Mouse (Mus musculus): ENCODE measurements around the gene Rab27a. TPM values are rescaled to one million over a fixed set of nuclear protein-coding genes. Genes with fewer than 3 reads are reported as not detected.

The Rab27a gene
- total and polyA plus RNA-seq, 2 experiments from 2014 or later, result 1.7 to 4.0 TPM

GRCm38 (mm10) chr9:73031421-73031820, 13.2 kb upstream of the Rab27a start:
- 61% methylated on average over 4 of the region's 4 CpGs for WGBS
- no peak for DNase-seq (ENCODE audit: low spot score)
- Histone ChIP-seq H3K9ac (replicated peaks; ENCODE audit: low read depth, low read length) (no peak overlapping the region), H3K4me3 (ENCODE audit: low read depth, low read length) (no peak overlapping the region), H3K9me3 (replicated peaks; ENCODE audit: control insufficient read depth, low read length) (no peaks in the 10 kb centered on the region; the same call in 1 of the 2 replicates), H3K36me3 (replicated peaks; ENCODE audit: control insufficient read depth, insufficient read depth, low read length) (peaks cover 41% of the 10 kb centered on the region), H3K27ac (ENCODE audit: low read depth) (no peak overlapping the region), H3K4me1 (ENCODE audit: control insufficient read depth, insufficient read depth) (no peaks in the 10 kb centered on the region), H3K27me3 (ENCODE audit: control insufficient read depth, insufficient read depth, low read length) (no peaks in the 10 kb centered on the region), H3K4me2 (ENCODE audit: low read depth, low read length) (no peak overlapping the region)
- ATAC-seq (ENCODE audit: insufficient read depth, low read depth), result no peak
- no peak for TF ChIP-seq CTCF (IDR thresholded peaks at IDR 0.05; ENCODE audit: low read depth)
- TF ChIP-seq EP300 (IDR thresholded peaks at IDR 0.05; ENCODE audit: low read depth), result no peak

- Histone ChIP-seq H3K4me1 (ENCODE audit: control insufficient read depth, insufficient read depth) (no peaks in the 10 kb centered on the region), H3K9ac (replicated peaks; ENCODE audit: low read depth, low read length) (no peak overlapping the region), H3K4me2 (ENCODE audit: low read depth, low read length) (no peak overlapping the region), H3K4me3 (ENCODE audit: low read depth, low read length) (no peak overlapping the region), H3K27me3 (ENCODE audit: control insufficient read depth, insufficient read depth, low read length) (no peaks in the 10 kb centered on the region), H3K27ac (ENCODE audit: low read depth) (no peak overlapping the region), H3K9me3 (replicated peaks; ENCODE audit: control insufficient read depth, low read length) (no peaks in the 10 kb centered on the region; the same call in 1 of the 2 replicates), H3K36me3 (replicated peaks; ENCODE audit: control insufficient read depth, insufficient read depth, low read length) (peaks cover 41% of the 10 kb centered on the region)
- no peak for TF ChIP-seq CTCF (IDR thresholded peaks at IDR 0.05; ENCODE audit: low read depth)
- TF ChIP-seq EP300 (IDR thresholded peaks at IDR 0.05; ENCODE audit: low read depth), result no peak
- ATAC-seq (ENCODE audit: insufficient read depth, low read depth) (no peak), DNase-seq (ENCODE audit: low spot score) (no peak)
- WGBS, result 91% methylated on average over 1 of the region's 1 CpGs
These were observed 11.2 kb upstream of the Rab27a start for GRCm38 (mm10) chr9:73033406-73033805.

DNA sequence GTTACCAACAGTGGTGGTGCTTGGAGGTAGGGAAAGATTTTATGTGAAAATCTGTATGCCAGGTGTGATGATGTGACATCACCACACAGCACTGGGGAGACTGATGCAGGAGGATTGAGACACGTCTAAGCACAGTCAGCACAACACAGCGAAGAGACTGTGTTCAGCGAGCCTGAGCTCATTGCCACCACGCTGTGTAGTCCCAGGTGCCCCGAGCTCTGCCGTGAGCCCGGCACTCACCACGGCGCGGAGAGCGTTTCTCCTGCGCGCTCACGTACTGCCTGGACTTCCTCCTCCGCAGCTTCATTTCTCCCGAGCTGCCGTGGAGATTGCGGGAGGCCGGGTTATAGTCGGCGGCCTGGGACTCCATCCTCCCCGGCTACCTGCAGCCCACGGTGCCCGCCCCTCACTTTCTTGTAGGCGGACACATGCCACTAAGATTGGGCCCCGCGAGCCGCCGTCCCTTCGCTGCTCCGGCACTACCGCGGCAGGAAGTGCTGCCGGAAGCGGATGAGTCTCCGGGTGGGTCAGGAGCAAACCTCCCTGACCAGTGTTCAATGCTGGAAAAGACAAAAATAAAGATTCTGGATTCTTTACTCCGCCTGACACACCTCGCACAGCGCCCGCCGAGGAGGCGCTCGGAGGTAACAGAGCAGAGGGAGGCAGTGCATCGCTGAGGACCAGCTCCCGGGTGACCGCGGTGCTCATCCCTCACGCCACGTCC, 5.3 kb upstream of the Rab27a start:
- Histone ChIP-seq H3K4me3 (ENCODE audit: low read depth, low read length) (peak overlapping the region; percentile 77), H3K4me1 (ENCODE audit: control insufficient read depth, insufficient read depth) (peaks cover 15% of the 10 kb centered on the region; the same call in 1 of the 2 replicates), H3K9me3 (replicated peaks; ENCODE audit: control insufficient read depth, low read length) (no peaks in the 10 kb centered on the region), H3K27ac (ENCODE audit: low read depth) (peak overlapping the region; percentile 50), H3K4me2 (ENCODE audit: low read depth, low read length) (peak overlapping the region; percentile 84), H3K9ac (replicated peaks; ENCODE audit: low read depth, low read length) (peak overlapping the region; percentile 73), H3K36me3 (replicated peaks; ENCODE audit: control insufficient read depth, insufficient read depth, low read length) (no peaks in the 10 kb centered on the region), H3K27me3 (ENCODE audit: control insufficient read depth, insufficient read depth, low read length) (no peaks in the 10 kb centered on the region)
- WGBS, result under 1% methylated on average over 49 of the region's 49 CpGs
- ATAC-seq (ENCODE audit: insufficient read depth, low read depth) (peak; percentile 85), DNase-seq (ENCODE audit: low spot score) (peak; percentile 79)
- TF ChIP-seq CTCF (IDR thresholded peaks at IDR 0.05; ENCODE audit: low read depth), result no peak
- no peak; the same call in 1 of the 2 replicates for TF ChIP-seq EP300 (IDR thresholded peaks at IDR 0.05; ENCODE audit: low read depth)

GRCm38 (mm10) chr9:73040080-73040479, 4.6 kb upstream of the Rab27a start, which contains the start of gene Pigb:
Pigb (minus strand) TSS chr9:73040378.
- peak within 1 kb of the TSS; percentile 73 for H3K9ac ChIP-seq (replicated peaks; ENCODE audit: low read depth, low read length)
- peak within 1 kb of the TSS; percentile 84 for H3K4me2 ChIP-seq (ENCODE audit: low read depth, low read length)
- 26% methylated on average over 6 of the region's 6 CpGs for WGBS
- H3K27ac ChIP-seq (ENCODE audit: low read depth), result peak within 1 kb of the TSS; percentile 50
- H3K36me3 ChIP-seq (replicated peaks; ENCODE audit: control insufficient read depth, insufficient read depth, low read length), result no peaks in the 10 kb centered on the region
- DNase-seq (ENCODE audit: low spot score), result no peak
- no peaks in the 10 kb centered on the region for H3K27me3 ChIP-seq (ENCODE audit: control insufficient read depth, insufficient read depth, low read length)
- TF ChIP-seq EP300 (IDR thresholded peaks at IDR 0.05; ENCODE audit: low read depth) (no peak), CTCF (IDR thresholded peaks at IDR 0.05; ENCODE audit: low read depth) (no peak)
- H3K4me3 ChIP-seq (ENCODE audit: low read depth, low read length), result peak within 1 kb of the TSS; percentile 77
- ATAC-seq (ENCODE audit: insufficient read depth, low read depth), result no peak
- H3K9me3 ChIP-seq (replicated peaks; ENCODE audit: control insufficient read depth, low read length), result no peaks in the 10 kb centered on the region
- H3K4me1 ChIP-seq (ENCODE audit: control insufficient read depth, insufficient read depth), result peaks cover 17% of the 10 kb centered on the region; the same call in 1 of the 2 replicates

- no peak for TF ChIP-seq EP300 (IDR thresholded peaks at IDR 0.05; ENCODE audit: low read depth)
- TF ChIP-seq CTCF (IDR thresholded peaks at IDR 0.05; ENCODE audit: low read depth), result no peak
- peak overlapping the region; percentile 52 for H3K4me3 ChIP-seq (ENCODE audit: low read depth, low read length)
- no peaks in the 10 kb centered on the region for H3K36me3 ChIP-seq (replicated peaks; ENCODE audit: control insufficient read depth, insufficient read depth, low read length)
- DNase-seq (ENCODE audit: low spot score), result no peak
- WGBS, result 16% methylated on average over 7 of the region's 7 CpGs
- H3K4me1 ChIP-seq (ENCODE audit: control insufficient read depth, insufficient read depth), result peaks cover 8% of the 10 kb centered on the region; the same call in 1 of the 2 replicates
- no peaks in the 10 kb centered on the region for H3K9me3 ChIP-seq (replicated peaks; ENCODE audit: control insufficient read depth, low read length)
- peak overlapping the region; percentile 43 for H3K9ac ChIP-seq (replicated peaks; ENCODE audit: low read depth, low read length)
- no peaks in the 10 kb centered on the region for H3K27me3 ChIP-seq (ENCODE audit: control insufficient read depth, insufficient read depth, low read length)
- no peak overlapping the region for H3K27ac ChIP-seq (ENCODE audit: low read depth)
- no peak for ATAC-seq (ENCODE audit: insufficient read depth, low read depth)
- peak overlapping the region; percentile 92 for H3K4me2 ChIP-seq (ENCODE audit: low read depth, low read length)
These were observed 550 bp downstream of the Rab27a start for GRCm38 (mm10) chr9:73045204-73045603.

All from heart, postnatal 0 days (tissue).